Mouse (Mus musculus): ENCODE measurements at regions not wholly inside any gene's neighbourhood (a gene's known extent, or its start where the extent isn't known, plus 50 kb on each side); places are given as distances from the start of the nearest gene placed in this dataset.

DNA sequence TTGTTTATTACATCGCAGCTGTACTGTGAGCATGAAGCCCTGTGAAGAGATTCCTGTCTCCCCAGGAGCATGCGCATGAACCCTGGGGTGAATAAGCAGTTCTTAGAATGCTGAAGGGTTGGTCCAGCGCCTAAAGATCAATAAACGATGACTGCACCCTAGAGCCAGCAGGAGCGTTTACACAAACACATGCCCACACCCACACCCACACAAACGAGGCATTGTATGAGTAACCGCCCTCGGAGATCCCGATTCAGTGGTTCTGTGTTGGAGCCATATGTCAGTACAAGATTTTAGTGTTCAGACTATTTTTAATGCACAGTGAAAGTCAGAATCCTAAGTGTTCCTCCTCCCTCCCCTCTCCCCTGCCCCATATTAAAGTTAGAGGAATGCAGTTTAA is 57.3 kb downstream of the Edn1 start:
- DNase-seq: no peak
- intact Hi-C loops (cut with DNase I): no loop called here

DNA sequence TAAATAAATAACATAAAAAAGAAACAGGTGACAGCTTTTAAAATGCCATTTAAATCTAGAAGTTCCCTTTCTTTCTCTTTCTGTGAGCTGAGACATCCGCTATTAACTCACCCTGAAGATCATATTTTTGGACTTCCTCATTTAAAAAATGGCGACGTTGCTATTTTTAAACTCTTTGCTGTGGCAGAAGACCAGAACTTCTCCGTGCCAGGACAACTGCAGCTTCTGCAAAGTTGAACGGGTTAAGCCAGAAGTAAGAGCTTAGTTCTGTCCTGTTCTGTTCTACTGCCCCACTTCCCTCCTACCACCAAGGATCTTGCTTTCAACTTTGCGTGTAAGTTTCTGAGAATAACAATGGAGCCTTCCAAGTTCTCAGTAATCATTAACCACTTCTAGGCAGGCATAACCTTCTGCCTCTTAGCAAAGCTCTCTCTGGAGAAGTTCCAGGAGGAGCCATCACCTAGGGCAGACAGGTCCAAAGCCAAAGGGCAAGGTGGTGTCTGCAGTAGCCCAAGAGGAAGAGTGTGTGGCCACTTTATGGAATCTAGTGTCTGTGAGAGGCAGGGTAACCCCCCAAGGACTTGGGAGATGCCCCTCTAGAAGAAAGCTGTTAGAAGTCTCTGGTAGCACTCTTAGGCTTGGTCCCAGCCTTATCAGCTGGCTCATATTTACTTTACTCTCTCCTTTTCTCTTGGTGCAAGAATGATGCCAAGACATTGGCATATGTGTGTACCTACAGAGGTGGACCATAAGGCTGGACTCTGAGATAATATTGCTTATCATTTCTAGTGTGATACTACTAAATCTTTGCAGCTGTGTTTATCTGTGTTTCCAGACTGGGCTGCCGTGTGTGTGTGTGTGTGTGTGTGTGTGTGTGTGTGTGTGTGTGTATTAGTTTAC is 66.6 kb downstream of the Edn1 start:
- no peak for DNase-seq
- intact Hi-C loops (cut with DNase I): no loop called here

DNA sequence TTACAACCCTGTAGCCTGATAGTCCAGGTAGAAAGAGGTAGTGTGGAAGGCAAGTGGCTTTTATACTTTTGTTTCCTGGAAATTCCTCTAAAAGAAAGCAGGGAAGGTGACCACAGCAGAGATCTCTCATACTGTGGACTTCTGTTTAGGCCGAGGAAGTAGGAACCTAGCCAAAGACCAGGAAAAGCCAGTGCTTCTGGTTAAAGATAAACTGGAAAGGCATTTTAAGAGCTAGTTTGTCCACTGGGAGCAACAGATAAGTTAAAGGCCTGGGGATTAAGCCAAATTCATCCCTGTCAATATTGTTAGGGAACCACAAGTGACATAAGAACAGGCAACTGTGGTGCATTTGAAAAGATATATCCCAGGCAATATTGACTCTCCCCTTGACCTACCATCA is 68.5 kb downstream of the Edn1 start:
- DNase-seq: no peak
- intact Hi-C loops (cut with DNase I): no loop called here

DNA sequence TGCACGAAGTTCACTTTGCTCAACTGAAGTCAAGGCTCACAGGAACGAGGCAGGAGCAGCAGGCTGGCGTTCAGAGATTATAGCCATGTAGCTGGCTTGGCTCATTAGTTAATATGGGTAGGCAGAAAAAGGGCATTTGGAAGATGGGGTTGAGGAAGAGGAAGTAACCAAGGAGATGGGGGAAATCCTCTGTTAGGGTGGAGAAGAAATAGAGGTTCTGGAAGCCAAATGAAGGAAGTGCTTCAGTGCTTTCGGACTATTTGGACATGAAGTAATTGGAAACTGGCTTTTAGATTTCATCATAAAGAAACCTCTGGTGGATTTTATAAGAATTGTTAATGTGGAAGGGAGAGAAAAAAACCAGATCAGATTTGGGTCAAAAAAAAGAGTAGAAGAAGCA is 70.9 kb downstream of the Edn1 start:
- intact Hi-C loops (cut with DNase I): no loop called here
- no peak for DNase-seq

DNA sequence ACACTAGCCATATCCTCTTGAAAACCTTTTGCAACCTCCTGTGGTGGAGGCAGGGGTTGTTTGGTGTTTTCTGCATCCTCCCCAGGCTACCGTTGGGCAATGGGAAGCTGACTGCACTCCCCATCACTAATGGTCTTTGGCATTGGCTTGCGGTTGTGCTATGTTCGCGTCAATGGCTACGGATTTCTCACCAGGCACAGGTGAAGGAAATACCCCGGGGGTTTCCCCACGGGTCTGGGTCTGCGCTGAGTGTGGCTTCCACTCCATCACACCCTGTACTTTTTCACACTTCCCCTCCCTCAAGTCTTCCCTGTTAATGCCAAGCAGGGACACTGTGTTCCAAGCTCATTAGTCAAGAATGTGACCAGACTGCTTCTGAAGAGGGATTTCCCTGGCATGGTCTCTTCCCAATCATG is 72.9 kb downstream of the Edn1 start:
- intact Hi-C loops (cut with DNase I): no loop called here
- DNase-seq: no peak

DNA sequence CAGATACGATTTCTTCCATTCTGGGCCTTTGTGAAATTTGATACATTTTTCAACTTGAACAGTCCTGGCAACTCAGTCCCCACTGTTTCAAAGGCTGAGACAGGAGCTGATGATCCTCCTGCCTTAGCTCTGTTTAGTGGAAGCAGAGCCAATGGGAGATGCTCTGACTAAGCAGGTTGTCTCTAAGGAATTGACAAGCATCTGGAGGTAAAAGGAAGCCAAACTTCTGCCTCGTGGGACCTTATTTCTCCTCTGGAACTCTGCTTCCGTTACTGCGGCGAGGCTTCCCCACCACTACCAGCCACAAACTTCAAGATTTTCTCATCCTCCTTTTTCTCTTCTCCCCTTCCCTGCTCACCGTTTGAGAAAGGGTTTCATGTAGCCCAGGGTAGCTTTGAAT is 78.4 kb downstream of the Edn1 start:
- intact Hi-C loops (cut with DNase I): no loop called here
- no peak for DNase-seq

DNA sequence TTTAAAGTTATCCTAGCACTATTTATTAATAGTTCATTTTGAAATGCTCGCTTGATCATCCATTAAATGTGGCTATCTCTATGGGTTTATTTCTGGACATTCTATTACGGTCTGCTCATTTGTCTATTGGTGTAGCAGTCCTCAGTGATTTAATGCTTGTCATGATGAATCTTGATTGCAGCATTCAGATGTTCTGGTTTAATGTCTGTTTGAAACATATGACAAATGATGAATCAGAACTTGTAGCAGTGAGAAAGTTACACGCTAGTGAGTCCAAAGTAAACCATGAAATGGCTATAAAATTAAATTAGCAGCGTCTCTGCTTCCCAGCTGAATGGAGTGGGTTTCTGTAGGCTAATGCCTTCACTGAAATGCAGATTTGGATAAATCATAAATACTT is 81.8 kb downstream of the Edn1 start:
- intact Hi-C loops (cut with DNase I): no loop called here
- DNase-seq: no peak

DNA sequence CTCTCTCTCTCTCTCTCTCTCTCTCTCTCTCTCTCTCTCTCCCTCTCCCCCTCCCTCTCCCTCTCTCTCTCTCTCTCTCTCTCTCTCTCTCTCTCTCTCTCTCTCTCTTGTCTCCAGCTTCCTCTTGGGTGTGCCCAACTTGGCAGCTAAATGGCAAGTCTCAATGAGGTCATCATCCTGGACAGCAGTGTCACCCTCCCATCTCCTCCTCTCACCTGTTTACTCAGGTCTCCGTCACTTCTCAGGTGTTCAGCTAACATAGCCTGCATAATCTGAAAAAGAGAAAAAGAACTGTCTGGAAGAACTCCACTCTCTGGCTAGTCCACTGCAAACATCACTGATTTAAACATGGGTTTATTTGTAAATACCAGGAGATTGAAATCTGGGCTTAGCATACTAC is 89.1 kb downstream of the Edn1 start:
- intact Hi-C loops (cut with DNase I): no loop called here
- no peak for DNase-seq

DNA sequence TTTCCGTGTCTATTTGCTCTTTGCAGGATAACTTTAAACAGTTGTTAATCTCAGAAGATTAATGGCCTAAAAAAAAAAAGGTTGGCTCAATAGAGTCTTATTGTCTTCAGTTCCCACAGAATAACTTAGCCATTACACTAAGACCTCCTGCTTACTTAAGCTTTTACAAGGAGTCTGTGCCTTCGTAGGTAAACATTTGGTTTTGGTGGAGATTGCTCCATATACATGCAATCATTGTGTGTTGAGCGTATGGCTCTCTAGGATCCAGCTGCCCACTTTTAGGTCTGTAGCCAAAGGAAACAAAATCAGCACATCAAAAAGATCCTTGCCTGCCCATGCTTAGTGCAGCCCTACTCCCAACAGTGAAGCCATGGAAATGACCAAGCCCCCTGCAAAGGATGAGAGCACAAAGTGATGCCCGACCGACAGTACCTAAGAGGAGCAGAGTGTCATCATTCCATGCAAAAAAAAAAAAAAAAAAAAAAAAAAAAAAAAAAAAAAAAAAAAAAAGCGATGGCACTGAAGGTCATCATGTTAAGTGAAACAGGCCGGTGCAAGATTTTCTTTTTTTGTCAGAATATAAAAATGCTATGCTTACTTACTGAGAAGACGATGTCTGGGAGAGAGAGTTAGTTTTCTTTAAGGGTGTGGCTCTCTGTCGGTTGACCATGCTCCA is 90.2 kb downstream of the Edn1 start:
- no peak for DNase-seq
- intact Hi-C loops (cut with DNase I): no loop called here

DNA sequence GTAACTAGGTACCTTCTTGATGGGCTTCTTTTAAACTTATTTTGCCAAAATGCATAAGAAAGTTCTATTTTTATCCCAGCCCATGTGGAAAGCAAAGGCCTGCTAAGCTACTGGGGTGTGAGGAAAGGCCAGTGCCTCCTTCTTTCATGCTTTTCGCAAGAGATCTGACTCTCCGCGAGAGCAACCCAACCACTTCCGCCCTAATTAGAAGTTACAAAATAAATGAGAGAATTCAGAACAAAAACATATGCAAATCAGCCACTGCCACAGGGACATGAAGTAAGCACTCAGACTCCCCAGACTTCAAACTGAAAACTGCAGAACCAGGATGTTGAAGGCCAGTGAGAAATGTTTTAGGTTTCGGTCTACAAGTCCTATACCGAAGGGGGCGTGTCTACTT is 91.4 kb downstream of the Edn1 start:
- intact Hi-C loops (cut with DNase I): no loop called here
- no peak for DNase-seq

DNA sequence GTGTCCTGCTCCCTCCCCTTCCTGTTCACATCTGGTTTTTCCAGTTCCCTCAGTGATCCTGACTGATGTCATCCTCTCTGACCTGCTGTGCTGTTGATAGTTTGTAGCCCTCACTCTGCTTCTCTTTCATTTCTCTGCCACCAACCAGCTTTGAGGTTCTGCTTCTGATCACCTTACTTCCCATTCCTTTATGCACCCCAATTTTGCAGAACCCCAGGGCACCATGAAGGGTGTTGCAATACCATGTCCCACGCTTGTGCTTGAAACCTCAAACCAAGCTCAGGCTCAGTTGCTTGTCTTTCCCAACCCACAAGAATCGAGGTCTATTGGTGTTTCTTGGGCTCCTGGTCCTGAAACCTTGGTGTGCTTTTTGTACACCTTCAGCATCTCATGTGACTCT is 93.3 kb downstream of the Edn1 start:
- intact Hi-C loops (cut with DNase I): no loop called here
- DNase-seq: no peak

DNA sequence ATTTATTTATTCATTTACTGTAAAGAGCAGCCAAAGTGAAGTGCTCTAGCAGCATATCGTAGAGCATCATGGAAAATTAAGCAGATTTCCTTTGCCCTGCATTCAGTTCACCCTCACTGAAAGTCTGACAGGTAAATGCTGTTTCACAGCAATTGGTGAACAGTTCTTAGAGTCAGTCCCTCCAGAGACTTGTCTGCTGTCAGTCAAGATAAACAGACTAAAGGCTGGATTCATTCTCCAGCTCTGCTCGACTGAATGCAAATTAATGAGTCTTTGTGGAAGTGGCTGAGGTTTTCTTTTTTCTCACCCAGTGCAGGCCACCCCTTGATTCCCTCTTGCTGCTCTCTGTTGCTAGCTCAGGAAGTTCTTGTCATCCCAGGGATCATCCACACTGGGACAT is 100.2 kb downstream of the Edn1 start:
- intact Hi-C loops (cut with DNase I): no loop called here

DNA sequence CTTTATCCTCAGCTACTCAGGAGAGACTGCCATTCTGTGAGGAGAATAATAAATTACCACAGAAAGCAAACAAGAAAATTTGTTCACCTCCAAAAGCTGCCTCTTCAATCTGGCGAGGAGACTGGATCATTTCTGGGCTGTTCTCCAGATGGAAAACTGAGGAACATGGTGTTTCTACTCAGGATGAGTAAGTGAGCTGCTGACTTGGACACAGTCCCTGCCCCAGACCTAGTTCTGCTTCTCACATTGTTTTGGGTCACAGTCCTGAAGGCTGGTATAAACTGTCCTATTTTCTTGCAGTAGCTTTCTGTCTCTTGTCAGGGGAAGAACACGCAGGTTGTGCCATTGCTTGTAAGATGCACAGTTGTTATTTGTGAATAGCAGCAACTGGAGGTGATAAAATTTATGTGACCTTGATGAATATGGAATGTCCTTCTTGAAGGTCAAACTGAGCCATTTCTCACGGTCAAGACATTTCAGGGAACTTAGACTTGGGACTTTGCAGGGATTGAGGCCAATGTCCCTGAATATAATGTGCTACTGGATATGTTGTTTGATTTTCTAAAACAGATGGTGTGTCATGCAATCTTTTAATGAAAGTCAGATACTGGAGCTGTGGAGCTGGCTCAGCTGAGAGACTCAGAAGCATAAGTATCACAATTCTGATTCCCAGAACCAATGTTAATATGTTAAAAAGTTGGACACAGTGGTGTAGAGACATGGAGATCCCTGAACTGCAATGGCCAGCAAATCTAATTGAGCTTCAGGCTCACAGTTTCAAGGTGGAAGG is 102.2 kb downstream of the Edn1 start:
- no peak for DNase-seq
- intact Hi-C loops (cut with DNase I): no loop called here

More for the DNA sequence above, 100.2 kb downstream of the Edn1 start:
- no peak for DNase-seq

DNA sequence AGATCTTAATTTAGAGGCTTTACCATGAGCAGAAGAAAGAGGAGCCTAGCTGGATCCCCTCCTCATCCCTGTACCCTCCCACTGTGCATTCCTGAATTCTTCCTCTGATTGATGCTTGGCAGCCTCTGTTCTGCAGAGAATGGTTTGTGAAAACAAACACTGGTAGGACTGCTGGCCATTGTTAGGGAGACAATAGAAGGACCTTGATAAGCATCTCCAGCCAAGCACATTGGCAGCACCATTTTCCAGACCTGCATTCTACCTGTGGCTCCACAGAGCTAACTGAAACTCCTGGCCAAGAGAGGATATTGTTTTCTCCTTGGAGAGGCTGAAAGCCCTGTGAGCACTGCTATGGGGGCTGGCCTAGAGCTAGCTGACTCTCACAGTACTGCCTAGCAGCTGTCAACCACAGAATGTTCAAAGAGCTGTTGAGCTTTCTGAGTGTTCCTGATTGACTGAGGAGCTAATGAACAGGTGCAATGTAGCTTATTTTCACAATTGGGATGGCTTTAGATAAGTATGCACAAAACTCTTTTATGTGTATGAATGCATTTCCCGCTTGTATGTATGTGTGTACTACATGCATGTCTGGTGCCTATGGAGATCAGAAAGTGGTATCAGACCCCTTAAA is 111.5 kb downstream of the Edn1 start:
- DNase-seq: no peak
- intact Hi-C loops (cut with DNase I): no loop called here

DNA sequence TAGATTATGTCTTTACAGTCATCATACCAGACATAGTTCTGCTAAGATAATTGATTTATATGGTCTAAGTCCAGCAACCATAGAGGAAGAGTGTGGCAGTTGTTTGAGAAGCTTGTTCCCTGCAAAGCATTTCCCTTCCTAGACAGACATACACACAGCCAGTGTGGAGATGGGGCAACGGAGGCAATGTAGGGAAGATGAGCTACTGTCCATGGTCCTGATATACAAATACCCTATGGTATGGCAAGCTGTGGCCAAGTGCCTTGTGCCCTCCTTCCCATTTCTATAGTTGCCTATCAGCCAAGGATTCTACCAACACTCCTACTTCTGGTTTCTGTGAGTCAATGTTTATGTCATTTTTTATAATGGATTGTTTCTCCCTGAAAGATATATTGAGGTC is 145.6 kb downstream of the Edn1 start:
- DNase-seq: no peak
- intact Hi-C loops (cut with DNase I): no loop called here

DNA sequence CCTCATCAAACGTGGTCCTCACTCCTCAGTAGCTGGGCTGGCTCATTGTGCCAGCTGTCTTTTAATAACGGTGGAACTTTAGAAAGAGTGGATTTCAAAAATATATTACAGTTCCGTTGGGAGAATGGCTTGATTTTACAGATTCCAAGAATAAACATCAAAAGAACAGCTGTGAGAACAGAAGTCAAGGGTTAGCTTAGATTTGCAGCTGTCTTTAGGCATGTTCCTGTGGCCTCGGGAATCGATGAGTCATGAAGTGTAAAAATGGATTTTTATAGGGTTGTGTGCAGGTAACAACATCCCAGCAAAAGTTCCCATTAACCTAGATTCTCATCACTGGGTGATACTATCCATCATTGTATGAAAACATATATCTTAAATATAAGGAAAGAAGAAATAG is 152.4 kb downstream of the Edn1 start:
- intact Hi-C loops (cut with DNase I): no loop called here
- DNase-seq: no peak

DNA sequence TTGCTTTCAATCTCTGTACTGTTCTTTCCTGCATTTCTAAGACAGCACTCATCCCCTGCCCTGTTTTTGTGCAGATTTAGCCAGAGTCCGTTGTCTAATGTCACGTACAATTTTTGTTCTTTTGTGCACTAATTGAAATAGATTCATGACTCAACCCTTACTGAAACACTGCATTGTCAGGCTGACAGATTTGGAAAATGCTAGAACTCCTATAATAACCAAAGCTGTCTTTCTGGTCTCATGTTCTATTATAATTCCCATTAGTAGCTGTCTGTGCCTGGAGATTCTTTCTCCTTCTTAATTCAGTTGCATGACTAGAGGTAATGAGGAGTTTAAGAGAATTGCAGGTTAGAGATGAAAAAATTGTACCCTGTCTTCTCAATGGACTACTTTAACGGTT is 158.6 kb downstream of the Edn1 start:
- intact Hi-C loops (cut with DNase I): no loop called here
- no peak for DNase-seq

DNA sequence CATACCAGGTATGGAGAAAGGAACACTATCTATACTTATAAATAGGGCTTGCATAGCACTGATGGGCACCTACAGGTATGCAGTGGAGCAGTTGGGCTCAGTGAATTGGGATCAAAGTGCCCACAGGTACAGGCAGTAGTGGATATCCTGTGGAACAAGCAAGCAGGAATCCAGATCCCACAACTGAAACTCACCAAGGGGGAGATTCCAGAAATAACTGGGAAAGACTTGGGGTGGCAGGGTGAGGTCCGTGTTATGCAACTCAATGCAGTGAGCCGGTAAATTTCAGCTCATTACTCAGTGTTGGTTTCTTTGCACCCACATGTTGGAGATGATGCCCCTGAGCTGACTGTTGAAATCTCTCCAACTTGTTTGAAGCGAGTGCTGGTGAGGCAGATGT is 177.5 kb downstream of the Edn1 start:
- no peak for DNase-seq
- intact Hi-C loops (cut with DNase I): no loop called here

DNA sequence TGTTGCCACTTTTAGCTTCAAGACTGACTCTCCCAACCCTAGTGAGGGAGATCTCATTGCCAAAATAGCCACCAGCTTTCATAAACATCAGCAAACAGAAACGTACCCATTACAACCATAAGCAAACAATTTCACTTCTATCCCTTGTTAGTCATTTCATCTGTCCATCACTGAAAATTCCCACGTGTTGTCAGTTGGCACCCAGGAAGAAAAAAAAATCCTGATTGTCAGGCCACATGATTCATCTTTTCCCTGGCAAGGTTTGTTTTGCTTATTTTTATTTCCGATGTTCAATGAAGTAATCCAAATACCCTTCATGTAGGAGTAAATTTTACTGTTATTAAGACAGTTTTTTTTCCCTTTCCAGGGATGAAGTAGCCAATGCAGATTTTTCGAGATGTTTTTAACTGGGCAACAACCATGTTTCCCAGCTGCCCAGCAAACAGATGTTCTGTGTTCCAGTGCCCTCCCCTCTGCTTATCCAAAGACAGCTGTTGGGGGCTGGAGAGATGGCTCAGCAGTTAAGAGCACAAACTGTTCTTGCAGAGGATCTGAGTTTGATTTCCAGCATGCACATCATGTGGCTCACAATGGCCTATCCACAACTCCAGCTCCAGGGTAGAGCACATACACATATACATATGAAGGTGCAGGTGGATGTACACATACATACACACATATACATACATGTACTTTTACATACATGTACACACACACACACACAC is 189.3 kb upstream of the Phactr1 start:
- intact Hi-C loops (cut with DNase I): no loop called here
- DNase-seq: no peak

DNA sequence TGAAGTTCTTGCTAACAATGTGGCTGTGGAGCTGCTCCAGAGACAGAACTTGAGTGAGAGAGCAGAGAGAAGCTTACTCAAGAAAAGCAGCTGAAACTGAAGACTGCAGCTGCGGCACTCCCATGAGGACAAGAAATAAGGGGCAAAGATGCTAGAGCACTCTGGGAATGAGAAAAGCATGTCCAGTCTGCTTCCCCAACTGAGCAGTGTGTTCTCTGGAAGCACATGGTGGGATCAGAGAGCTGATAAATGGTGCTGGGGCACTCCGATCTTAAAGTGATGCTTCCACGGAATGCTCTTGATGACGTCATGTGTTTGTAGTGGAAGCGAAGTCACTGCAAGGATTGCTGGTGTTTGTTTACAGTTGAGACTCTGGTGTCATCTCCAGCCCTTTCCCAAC is 186.1 kb upstream of the Phactr1 start:
- no peak for DNase-seq
- intact Hi-C loops (cut with DNase I): no loop called here

DNA sequence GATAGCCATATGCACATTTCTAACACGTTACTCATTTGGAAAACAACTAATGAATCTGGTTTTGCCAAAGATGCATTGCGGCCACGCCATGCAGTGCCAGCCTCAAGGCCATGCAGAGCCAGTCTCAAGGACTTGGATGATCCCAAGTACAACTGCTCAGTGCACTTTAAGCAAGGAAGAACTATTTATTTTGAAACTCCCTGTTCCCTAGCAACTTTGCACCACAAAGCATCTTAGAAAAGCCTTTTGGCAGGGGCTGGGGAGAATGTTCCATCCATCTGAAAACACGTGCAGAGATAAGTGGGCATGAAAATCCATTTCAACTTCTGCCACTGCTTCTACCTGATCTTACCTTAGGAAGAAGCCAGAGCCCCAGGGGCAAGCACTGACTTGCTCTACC is 182.1 kb upstream of the Phactr1 start:
- no peak for DNase-seq
- intact Hi-C loops (cut with DNase I): no loop called here

Measured in left cerebral cortex, postnatal 4 days (tissue).